Mouse (Mus musculus): ENCODE measurements at regions not wholly inside any gene's neighbourhood (a gene's known extent, or its start where the extent isn't known, plus 50 kb on each side); places are given as distances from the start of the nearest gene placed in this dataset.

DNA sequence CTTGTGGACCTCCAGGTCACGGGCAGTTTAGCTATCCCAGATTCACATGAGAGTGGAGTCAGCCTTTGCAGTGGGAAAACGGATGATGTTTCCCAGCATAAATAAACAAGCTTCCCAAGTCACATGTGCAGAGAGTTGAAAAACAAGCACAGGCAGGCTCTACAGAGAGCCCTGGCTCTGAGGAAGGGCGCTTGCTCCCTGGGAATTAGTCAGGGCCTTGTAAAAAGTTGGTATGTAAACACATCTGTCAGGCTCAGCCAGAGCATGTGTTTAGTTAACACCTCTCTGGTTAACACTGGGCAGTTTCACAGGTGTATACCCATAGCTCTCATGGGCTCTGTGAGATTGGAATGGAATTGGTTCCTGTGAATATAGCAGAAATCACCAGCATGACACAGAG, 51.9 kb upstream of the Arhgap42 start:
- Histone ChIP-seq H3K4me3 (ENCODE audit: insufficient read depth in 1 of 2, low read depth in 1 of 2, low read length in 2 of 2, poor library complexity in 1 of 2, severe bottlenecking in 1 of 2) (no peak overlapping the region), H3K36me3 (ENCODE audit: control insufficient read depth, insufficient read depth, low read length, poor library complexity, severe bottlenecking) (no peaks in the 10 kb centered on the region), H3K9ac (ENCODE audit: insufficient read depth, low read depth, low read length, poor library complexity, severe bottlenecking) (no peak overlapping the region), H3K4me1 (ENCODE audit: control insufficient read depth in 2 of 2, insufficient read depth in 2 of 2, low read length in 2 of 2, poor library complexity in 1 of 2) (no peaks in the 10 kb centered on the region), H3K27ac (ENCODE audit: insufficient read depth, low read depth, low read length, poor library complexity, severe bottlenecking) (no peak overlapping the region), H3K9me3 (ENCODE audit: control insufficient read depth, insufficient read depth, low read depth, low read length) (no peaks in the 10 kb centered on the region)
- in situ Hi-C loops (cut with MboI; ENCODE audit: low sequenced_read_pairs in 2 of 2, unreplicated experiment in 2 of 2) = no loop called here
- no peak for DNase-seq (ENCODE audit: low read depth, low spot score)
- TF ChIP-seq ZC3H11A (IDR thresholded peaks at IDR 0.05; ENCODE audit: borderline replicate concordance, low read depth, low read length) = no peak
- TF ChIP-seq HCFC1 (IDR thresholded peaks at IDR 0.05; ENCODE audit: borderline replicate concordance, insufficient read depth, low read length) = no peak
- TF ChIP-seq MAFK (IDR thresholded peaks at IDR 0.05; ENCODE audit: insufficient read depth, low read depth, low read length) = no peak
- TF ChIP-seq CHD2 (IDR thresholded peaks at IDR 0.05; ENCODE audit: low read depth, low read length) = no peak
- no peak for TF ChIP-seq ZNF384 (IDR thresholded peaks at IDR 0.05; ENCODE audit: low read depth, low read length)

DNA sequence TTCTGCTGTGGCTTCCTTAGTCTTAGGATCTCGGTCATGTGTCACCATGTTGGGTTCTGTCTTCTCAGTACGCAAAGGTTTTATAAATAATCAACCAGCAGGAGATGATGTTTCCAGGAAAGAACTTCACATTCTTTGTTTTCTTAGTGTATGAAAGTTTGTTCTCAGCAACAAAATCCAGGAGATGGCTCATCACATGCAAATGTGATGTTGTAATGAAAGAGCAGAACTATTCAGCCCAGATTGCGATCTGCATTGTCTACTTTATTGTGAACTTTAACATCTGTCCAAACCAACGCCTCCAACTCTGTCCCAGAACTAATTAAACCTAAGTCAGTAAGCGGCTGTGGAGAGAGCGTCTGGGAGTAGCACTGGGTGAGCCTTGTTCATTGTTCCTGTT, 50.7 kb upstream of the Arhgap42 start:
- Histone ChIP-seq H3K9ac (ENCODE audit: insufficient read depth, low read depth, low read length, poor library complexity, severe bottlenecking) (no peak overlapping the region), H3K9me3 (ENCODE audit: control insufficient read depth, insufficient read depth, low read depth, low read length) (no peaks in the 10 kb centered on the region), H3K4me3 (ENCODE audit: insufficient read depth in 1 of 2, low read depth in 1 of 2, low read length in 2 of 2, poor library complexity in 1 of 2, severe bottlenecking in 1 of 2) (no peak overlapping the region), H3K4me1 (ENCODE audit: control insufficient read depth in 2 of 2, insufficient read depth in 2 of 2, low read length in 2 of 2, poor library complexity in 1 of 2) (no peaks in the 10 kb centered on the region), H3K27ac (ENCODE audit: insufficient read depth, low read depth, low read length, poor library complexity, severe bottlenecking) (no peak overlapping the region), H3K36me3 (ENCODE audit: control insufficient read depth, insufficient read depth, low read length, poor library complexity, severe bottlenecking) (no peaks in the 10 kb centered on the region)
- DNase-seq (ENCODE audit: low read depth, low spot score) = no peak
- TF ChIP-seq ZNF384 (IDR thresholded peaks at IDR 0.05; ENCODE audit: low read depth, low read length) (no peak), MAFK (IDR thresholded peaks at IDR 0.05; ENCODE audit: insufficient read depth, low read depth, low read length) (no peak), ZC3H11A (IDR thresholded peaks at IDR 0.05; ENCODE audit: borderline replicate concordance, low read depth, low read length) (no peak), HCFC1 (IDR thresholded peaks at IDR 0.05; ENCODE audit: borderline replicate concordance, insufficient read depth, low read length) (no peak)
- in situ Hi-C loops (cut with MboI; ENCODE audit: low sequenced_read_pairs in 2 of 2, unreplicated experiment in 2 of 2) = no loop called here
